Comparison of ENCODE assay signal across 16 mouse cellular contexts in the genomic region with DNA sequence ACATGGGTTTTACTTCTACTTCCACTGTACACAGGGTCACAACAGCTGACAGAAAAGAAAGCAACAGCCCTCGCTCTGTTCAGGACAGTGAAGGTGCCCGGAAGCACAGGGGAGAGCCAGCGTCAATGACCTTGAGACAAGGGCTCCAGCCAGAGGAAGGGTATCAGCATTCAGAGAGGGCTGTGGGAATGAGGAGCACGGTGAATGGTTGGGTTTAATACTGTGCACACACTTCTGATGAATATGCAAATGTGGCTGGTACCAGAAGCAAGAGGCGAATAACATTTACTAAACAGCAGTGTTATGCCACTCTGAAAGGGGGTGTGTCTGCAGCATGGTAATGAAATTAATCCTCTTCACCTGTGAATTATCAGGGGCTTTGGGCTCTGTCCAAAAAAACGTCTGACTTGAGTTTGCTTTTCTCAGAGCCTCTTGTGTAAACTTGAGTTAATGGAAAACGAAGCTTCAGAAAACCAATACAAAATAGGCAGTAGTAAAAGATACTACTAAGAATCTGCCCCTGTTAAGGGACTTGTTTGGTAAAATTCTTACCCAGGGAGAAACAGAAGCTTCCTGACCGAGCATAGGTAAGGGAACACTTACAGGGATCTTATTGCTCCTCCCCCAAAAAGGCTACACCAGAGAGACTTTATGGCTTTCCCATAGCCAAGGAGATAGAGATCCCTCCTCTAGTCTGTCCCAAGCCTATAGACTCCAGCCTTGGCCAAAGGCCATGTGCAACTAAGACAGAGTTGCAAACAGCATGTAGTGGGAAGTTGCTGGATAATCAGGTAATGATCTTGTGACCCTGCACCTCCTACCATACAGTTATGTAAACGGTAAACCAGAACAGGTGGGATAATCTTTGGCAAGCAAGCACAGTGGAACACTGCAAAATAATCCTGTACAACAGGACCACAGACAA.
DNase-seq lines count a peak whose midpoint lies in the region; ATAC-seq and TF ChIP-seq lines count a peak whose summit lies in the region.
"Had no signal": no experiment of that assay in that cellular context is flagged by ENCODE, and none has a peak within 500 bp of the region (broad histone marks: within the 10 kb centered on the region; RNA-seq: fewer than 3 reads in every experiment).

No protein-coding gene starts in this region.

- no peak overlapping the region for H3K9ac ChIP-seq in heart, embryonic 12.5 days
- H3K9ac ChIP-seq in heart, adult 2 months (ENCODE audit: low read depth, low read length) = no peak overlapping the region
- H3K9ac ChIP-seq in liver, embryonic 12.5 days = no peak overlapping the region
- H3K9ac ChIP-seq in stomach, postnatal 0 days (ENCODE audit: low read length) = no peak overlapping the region
- H3K9ac ChIP-seq: hindbrain, embryonic 15.5 days; neural tube, embryonic 15.5 days had no signal

- no peak for TF ChIP-seq EP300 in heart, adult 2 months (IDR thresholded peaks at IDR 0.05; ENCODE audit: insufficient read depth, low read depth, low read length)
- no peak for TF ChIP-seq EP300 in stomach, postnatal 0 days (optimal IDR thresholded peaks at IDR 0.05)

- DNase-seq in heart, adult 2 months = no peak
- DNase-seq in kidney, postnatal 14 days = peak; percentile 7
- DNase-seq in kidney, postnatal 36 days = no peak
- no peak for DNase-seq in stomach, postnatal 0 days (ENCODE audit: low spot score)
- no peak for DNase-seq in testis, postnatal 14 days (ENCODE audit: low spot score)
- DNase-seq: adrenal gland, adult 2 months; gastrocnemius, postnatal 10 days; left cerebral cortex, postnatal 4 days; right cerebral cortex, adult 18-20 months; thymus, postnatal 25 days had no signal

- intact Hi-C loops in heart, adult 2 months (cut with DNase I) = no loop called here

- no peak overlapping the region for H3K4me2 ChIP-seq in heart, embryonic 12.5 days
- no peak overlapping the region for H3K4me2 ChIP-seq in liver, embryonic 12.5 days
- no peak overlapping the region for H3K4me2 ChIP-seq in stomach, postnatal 0 days (replicated peaks; ENCODE audit: low read depth)
- H3K4me2 ChIP-seq: hindbrain, embryonic 15.5 days; neural tube, embryonic 15.5 days had no signal

- H3K9me3 ChIP-seq in heart, embryonic 12.5 days (replicated peaks) = 0 out of 2 replicates have a peak, but pooled peaks cover 4% of the 10 kb centered on the region
- H3K9me3 ChIP-seq in liver, embryonic 12.5 days (replicated peaks) = no peaks in the 10 kb centered on the region
- no peaks in the 10 kb centered on the region for H3K9me3 ChIP-seq in stomach, postnatal 0 days (ENCODE audit: control insufficient read depth, low read length)
- H3K9me3 ChIP-seq: hindbrain, embryonic 15.5 days; neural tube, embryonic 15.5 days had no signal

- 59% methylated on average over 9 of the region's 9 CpGs for WGBS in heart, embryonic 12.5 days
- 61% methylated on average over 9 of the region's 9 CpGs for WGBS in heart, adult 2 months
- WGBS in liver, embryonic 12.5 days (ENCODE audit: insufficient replicate concordance) = 55% methylated on average over 9 of the region's 9 CpGs
- WGBS in stomach, postnatal 0 days = 47% methylated on average over 9 of the region's 9 CpGs

- H3K4me1 ChIP-seq in heart, embryonic 12.5 days (replicated peaks) = peaks cover 3% of the 10 kb centered on the region; the same call in 1 of the 2 replicates
- H3K4me1 ChIP-seq in heart, adult 2 months (ENCODE audit: control insufficient read depth, insufficient read depth, low read length) = no peaks in the 10 kb centered on the region
- H3K4me1 ChIP-seq in liver, embryonic 12.5 days = no peaks in the 10 kb centered on the region
- H3K4me1 ChIP-seq in stomach, postnatal 0 days (replicated peaks; ENCODE audit: control insufficient read depth, insufficient read depth) = no peaks in the 10 kb centered on the region
- H3K4me1 ChIP-seq: neural tube, embryonic 15.5 days had no signal

- no peaks in the 10 kb centered on the region for H3K79me2 ChIP-seq in heart, adult 2 months (replicated peaks; ENCODE audit: control insufficient read depth, insufficient read depth, low read length)

- H3K27me3 ChIP-seq in heart, embryonic 12.5 days (replicated peaks) = peaks cover 20% of the 10 kb centered on the region
- no peaks in the 10 kb centered on the region for H3K27me3 ChIP-seq in heart, adult 2 months (ENCODE audit: control insufficient read depth, insufficient read depth, low read length)
- no peaks in the 10 kb centered on the region for H3K27me3 ChIP-seq in liver, embryonic 12.5 days (replicated peaks)
- H3K27me3 ChIP-seq in stomach, postnatal 0 days (ENCODE audit: control insufficient read depth, insufficient read depth, low read length) = no peaks in the 10 kb centered on the region
- H3K27me3 ChIP-seq: hindbrain, embryonic 15.5 days; neural tube, embryonic 15.5 days had no signal

- no peak for TF ChIP-seq CTCF in heart, adult 2 months (IDR thresholded peaks at IDR 0.05)
- no peak for TF ChIP-seq CTCF in stomach, postnatal 0 days (IDR thresholded peaks at IDR 0.05; ENCODE audit: low read depth)

- ATAC-seq in heart, embryonic 12.5 days (ENCODE audit: insufficient number of reproducible peaks, low FRiP score) = 0 out of 2 replicates have a peak, but pooled peaks have one; percentile 29
- ATAC-seq in liver, embryonic 12.5 days = peak; percentile 21; the same call in 1 of the 2 replicates
- 0 out of 2 replicates have a peak, but pooled peaks have one; percentile 4 for ATAC-seq in stomach, postnatal 0 days (ENCODE audit: low FRiP score, low TSS enrichment)
- no peak for ATAC-seq in erythroblast, adult 5-6 weeks (replicated peaks; ENCODE audit: low FRiP score, poor library complexity, severe bottlenecking)
- ATAC-seq: lung, postnatal 0 days had no signal

- H3K36me3 ChIP-seq in heart, embryonic 12.5 days = no peaks in the 10 kb centered on the region
- H3K36me3 ChIP-seq in heart, adult 2 months (ENCODE audit: control insufficient read depth, insufficient read depth, low read length) = no peaks in the 10 kb centered on the region
- H3K36me3 ChIP-seq in liver, embryonic 12.5 days = no peaks in the 10 kb centered on the region
- H3K36me3 ChIP-seq in stomach, postnatal 0 days (ENCODE audit: control insufficient read depth, insufficient read depth, low read length) = no peaks in the 10 kb centered on the region
- H3K36me3 ChIP-seq: hindbrain, embryonic 15.5 days; neural tube, embryonic 15.5 days had no signal

- H3K4me3 ChIP-seq in heart, embryonic 12.5 days = no peak overlapping the region
- H3K4me3 ChIP-seq in heart, adult 2 months = no peak overlapping the region
- H3K4me3 ChIP-seq in liver, embryonic 12.5 days = no peak overlapping the region
- no peak overlapping the region for H3K4me3 ChIP-seq in stomach, postnatal 0 days (ENCODE audit: low read depth, low read length)
- H3K4me3 ChIP-seq: hindbrain, embryonic 15.5 days; neural tube, embryonic 15.5 days had no signal

- no peak for TF ChIP-seq POLR2A in heart, adult 2 months (IDR thresholded peaks at IDR 0.05; ENCODE audit: insufficient read depth, low read depth, low read length)

- no peak overlapping the region for H3K27ac ChIP-seq in heart, embryonic 12.5 days (ENCODE audit: poor library complexity, severe bottlenecking)
- H3K27ac ChIP-seq in heart, adult 2 months = no peak overlapping the region
- peak overlapping the region; percentile 1; the same call in 1 of the 2 replicates for H3K27ac ChIP-seq in liver, embryonic 12.5 days
- H3K27ac ChIP-seq in stomach, postnatal 0 days (replicated peaks) = no peak overlapping the region
- H3K27ac ChIP-seq: hindbrain, embryonic 15.5 days; neural tube, embryonic 15.5 days had no signal
